Mouse (Mus musculus) cerebellum, postnatal 14 days (tissue): ENCODE measurements at regions not wholly inside any gene's neighbourhood (a gene's known extent, or its start where the extent isn't known, plus 50 kb on each side); places are given as distances from the start of the nearest gene placed in this dataset.

Source experiments
- DNase-seq, 2 experiments: peaks; one replicate each; pipeline ENCODE4 v3.0.0; 2021; ENCODE audit warnings: mixed read lengths in 2 of 2

DNA sequence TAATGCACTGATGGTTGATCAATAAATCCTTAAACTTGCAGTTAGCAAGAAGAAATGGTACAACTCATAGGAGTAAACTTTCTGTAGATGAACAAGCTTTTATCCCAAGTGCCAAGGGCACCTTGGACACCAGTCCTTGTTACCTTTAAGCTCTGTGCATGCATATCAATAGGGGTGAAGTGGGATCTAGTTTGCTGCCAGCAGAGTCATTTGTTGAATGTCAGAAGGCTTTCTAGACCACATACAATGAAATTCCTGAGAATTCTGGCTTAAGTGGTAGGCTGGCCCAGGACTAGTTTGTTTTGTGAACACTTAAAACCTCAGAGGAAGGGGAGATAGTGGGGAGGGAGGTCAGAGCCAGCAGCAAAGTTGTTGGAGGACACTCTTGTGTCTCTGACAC lies 437.9 kb upstream of the 4930412O13Rik start:
- no peak for DNase-seq

- no peak for DNase-seq
Measured at GRCm38 (mm10) chr2:9445826-9446225, 435.2 kb upstream of the 4930412O13Rik start.

GRCm38 (mm10) chr2:9464413-9464812 lies 416.6 kb upstream of the 4930412O13Rik start:
- no peak for DNase-seq

DNA sequence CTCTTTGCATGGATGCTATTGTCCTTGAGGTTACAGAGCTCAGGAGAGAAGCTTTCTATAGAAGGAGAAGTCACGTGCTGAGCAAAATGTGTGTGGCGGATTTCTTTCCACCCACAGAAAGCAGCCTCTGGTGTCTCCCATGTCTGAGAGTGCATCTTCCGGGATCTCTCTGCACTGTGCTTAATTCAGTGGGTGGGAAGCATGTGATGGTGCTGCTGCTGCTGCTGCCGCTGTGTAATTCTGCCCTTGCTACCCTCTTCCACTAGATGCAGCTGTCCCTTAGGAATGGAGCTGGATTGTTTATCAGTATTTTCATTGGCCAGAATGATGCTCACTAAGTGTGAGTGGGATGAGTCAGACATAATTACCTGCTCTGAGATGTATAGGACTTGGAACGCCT lies 416.2 kb upstream of the 4930412O13Rik start:
- no peak for DNase-seq

- no peak for DNase-seq
Measured at GRCm38 (mm10) chr2:9467573-9467972, 413.5 kb upstream of the 4930412O13Rik start.

DNA sequence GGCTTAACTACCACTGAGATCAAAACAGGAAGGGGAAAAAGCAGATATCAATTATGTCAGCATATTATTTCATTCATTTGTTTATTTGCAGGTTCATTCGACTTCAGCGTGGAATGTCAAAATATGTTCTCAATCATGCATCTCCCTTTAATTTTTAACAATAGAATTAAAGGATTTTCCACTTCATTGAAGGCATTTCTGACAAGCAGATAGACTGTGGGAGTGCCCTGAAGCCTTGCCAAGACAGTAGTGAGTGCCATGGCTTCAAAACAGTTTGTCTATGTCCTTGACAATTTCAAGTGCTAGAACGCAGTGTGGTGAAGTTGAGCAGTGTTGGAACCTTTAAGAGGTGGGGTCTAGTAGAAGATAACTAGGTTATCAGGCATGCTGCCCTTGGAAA lies 412.4 kb upstream of the 4930412O13Rik start:
- no peak for DNase-seq

- no peak for DNase-seq
Measured at GRCm38 (mm10) chr2:9481678-9482345, 399.2 kb upstream of the 4930412O13Rik start.

GRCm38 (mm10) chr2:9487381-9487914 lies 393.6 kb upstream of the 4930412O13Rik start:
- DNase-seq, result no peak

DNA sequence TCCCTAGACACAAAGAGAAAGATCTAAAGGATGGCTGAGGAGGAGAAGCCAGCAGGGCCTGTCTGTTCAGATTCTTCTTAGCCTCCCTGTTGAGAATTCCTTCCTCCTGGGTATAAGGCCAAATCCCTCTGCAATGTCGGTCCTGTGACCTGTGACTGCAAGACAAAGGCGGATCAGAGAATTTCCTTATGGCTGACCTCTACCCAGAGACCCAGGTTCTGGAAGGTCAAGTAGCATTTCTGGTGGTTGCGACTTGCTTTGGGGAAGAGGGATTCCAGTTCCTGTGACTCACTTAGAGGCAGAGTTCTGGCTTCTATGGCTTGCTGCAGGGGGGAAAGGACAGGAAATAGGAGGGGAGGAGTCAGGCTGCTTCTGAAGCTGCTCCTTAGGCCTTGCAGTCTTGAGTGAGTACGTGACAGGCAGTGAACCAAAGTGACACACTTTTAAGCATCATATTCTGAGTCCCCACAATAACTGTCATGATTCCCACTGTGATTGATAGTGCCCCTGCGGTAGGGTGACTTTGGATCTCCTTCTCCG lies 387.4 kb upstream of the 4930412O13Rik start:
- DNase-seq, result no peak

DNA sequence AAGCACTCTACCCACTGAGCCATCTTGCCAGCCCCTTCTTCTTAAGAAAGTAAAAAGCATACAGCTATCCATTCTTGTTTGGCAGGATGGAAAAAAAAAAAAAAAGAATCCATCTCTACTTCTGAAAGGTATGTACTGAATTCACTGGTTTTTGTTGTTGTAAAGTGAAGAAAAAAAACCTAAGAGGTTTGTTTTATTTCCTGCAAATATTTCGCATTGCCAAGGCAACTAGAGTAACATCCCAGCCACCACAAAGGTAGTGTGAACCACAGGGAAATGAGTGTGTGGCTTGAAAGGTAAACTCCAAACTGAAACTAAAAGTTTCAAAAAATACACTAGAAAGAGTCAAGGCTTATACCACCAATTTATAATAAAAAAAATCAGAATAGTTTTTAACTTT lies 361.0 kb upstream of the 4930412O13Rik start:
- DNase-seq, result no peak

DNA sequence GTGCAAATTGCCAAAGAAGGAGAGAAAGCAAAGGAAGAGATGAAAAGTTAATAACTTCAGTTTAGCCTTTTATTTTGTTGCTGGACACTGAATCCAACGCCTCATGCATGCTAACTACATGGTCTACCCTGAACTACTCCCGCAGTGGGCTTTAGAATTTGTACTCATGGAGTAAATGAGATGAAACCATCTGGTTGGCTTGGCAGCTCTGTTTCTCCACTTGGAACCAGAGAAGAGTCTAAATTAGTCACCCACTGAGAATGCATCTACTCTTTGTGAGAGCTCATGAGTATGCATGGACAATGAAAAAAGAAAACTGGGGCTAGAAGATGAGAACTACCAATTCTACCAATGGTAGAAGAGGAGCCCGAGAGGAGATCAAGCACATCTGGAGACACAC lies 355.1 kb upstream of the 4930412O13Rik start:
- DNase-seq, result peak in 1 of 2 experiments; percentile 38

- DNase-seq, result no peak
Measured at GRCm38 (mm10) chr2:9535141-9535658, 345.9 kb upstream of the 4930412O13Rik start.

DNA sequence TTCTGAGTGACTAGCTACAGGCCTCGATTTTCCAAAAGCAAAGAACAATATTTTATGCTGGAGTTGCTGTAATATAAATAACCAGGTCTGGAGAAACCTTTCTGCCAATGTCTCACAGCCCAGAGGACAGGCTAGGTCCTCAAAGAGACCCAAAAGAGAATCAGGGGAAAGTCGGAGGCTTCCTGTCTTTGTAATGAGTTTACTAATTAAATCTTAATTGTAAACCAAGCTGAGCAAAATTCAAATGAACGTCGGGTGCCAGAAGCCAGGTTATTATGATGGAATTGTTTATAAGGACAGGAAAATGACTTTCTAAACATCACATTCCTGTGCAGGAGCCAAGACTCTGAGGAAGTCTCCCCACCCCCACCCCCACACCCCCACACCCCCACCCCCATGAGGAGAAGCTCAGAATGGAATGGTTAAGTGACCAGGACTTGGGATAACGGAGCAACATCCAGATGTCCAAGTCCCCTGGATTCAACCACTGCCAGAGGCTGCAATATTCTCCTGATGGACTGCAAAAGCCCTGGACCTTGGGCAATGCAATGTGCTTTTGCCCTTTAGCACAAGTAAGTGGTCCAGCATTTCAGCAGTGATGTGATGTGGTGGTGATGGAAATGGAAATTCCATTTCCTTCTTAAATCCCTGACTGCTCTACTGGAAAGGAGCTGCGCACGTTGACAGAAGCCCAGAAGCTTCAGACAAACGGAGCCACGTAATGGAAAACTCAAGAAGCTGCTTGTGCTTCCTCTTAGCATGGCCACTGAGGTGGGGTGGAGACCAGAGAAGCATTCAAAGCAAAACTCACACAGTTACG lies 333.1 kb upstream of the 4930412O13Rik start:
- no peak for DNase-seq

- DNase-seq, result peak; percentile 4 to 6
Measured at GRCm38 (mm10) chr2:9553313-9553712, 327.7 kb upstream of the 4930412O13Rik start.

- no peak for DNase-seq
Measured at GRCm38 (mm10) chr2:9564487-9565043, 316.5 kb upstream of the 4930412O13Rik start.

DNA sequence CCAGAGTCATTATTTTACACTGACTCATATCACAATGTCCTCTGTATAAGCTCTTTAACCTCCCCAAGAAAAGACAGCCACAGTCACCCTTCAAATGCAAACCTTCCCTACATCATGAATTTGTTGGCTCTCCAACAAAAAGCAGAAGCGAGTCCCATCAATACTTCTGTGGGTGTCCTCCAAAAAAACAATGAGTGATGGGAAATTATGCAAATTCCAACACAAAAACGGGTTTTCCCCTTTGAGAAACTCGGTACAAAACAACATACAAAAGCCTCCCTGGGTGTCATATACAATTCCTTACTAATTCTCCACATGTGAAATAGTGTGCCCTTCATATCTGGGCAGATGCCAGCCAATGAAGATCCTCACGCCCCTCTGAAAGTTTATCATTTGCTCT lies 311.8 kb upstream of the 4930412O13Rik start:
- DNase-seq, result no peak

GRCm38 (mm10) chr2:9574196-9574595 lies 306.9 kb upstream of the 4930412O13Rik start:
- DNase-seq, result peak in 1 of 2 experiments; percentile 4

DNA sequence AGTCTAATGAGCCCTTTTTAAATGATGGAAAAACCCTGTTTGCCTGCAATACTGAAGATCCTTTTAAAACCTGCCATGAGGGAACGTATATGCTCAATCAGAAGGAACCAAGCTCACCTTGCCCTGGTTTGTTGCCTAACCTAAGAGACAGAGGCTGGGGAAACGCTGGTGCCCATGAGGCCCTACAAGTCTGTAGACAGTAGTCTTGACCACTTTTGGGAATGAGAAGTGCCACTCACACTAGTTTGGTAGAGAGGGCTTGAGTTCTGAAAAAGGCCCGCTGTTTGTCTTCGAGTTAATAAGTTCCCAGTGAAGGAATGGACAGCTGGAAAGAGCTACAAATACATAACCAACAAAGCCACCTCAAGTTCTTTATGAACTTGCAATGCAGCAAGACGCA lies 306.4 kb upstream of the 4930412O13Rik start:
- DNase-seq, result no peak

GRCm38 (mm10) chr2:9577868-9578267 lies 303.2 kb upstream of the 4930412O13Rik start:
- no peak for DNase-seq

DNA sequence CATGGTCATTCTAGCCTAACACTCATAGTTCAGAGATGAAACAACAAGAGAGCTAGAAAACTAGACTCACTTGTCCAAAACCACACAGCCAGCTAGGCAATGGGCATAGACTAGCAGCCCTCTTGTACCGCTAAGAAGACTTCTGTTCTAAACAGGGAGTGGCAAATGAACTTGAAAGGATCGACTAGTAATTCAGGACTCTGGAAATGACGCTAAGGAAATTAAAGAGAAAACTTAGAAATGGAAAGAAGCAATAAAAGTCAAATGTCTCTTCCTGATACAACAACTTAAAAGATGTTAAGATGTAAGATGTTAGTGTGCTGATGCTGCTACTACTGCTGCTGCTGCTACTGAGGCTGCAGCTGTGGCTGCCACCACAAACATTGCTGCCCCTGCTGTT lies 293.7 kb upstream of the 4930412O13Rik start:
- no peak for DNase-seq

GRCm38 (mm10) chr2:9589200-9589599 lies 291.9 kb upstream of the 4930412O13Rik start:
- no peak for DNase-seq

DNA sequence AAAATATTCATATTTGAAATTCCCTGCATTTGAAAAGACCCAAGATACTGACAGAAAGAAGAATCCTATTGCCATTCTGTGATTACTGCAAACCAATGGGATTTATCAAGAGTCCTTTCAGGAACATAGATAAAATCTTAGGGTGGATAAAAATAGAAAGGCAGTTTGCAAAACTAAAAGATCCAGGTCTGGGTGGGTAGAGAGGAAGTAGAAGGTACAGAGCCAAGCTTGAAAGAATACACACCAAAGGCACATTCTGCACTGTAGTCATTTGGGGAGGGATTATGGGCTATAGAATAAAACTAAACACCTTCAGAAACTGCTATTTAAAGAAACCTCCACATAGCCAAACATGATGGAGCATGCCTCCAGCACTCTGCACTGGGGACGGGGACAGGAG lies 288.5 kb upstream of the 4930412O13Rik start:
- no peak for DNase-seq

DNA sequence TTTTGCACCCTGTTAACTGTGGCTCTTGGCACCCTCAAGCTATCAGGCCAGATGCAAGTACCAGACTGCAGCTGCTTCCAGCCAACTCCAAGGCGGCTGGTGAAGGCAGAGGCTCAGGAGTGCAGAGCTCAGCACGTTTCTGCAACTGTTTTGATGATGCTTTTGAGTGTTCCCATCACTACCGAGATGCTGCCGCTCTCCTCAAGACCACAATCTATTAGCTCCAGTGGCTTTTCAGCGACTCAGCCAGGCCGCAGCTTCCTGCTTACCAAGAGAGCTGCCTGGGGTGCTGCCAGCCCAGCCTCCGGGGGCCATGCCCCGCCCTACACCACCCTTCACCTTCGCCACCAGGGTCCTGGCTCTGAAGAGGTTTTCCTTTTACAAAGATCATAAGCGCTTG lies 287.1 kb upstream of the 4930412O13Rik start:
- DNase-seq, result no peak
